ENCODE assay signal across 8 mouse cellular contexts in genomic region chr9:57261913-57262794, GRCm38 (mm10). TPM values are rescaled to one million over a fixed set of nuclear protein-coding genes. Genes with fewer than 3 reads are reported as not detected.
DNase-seq lines count a peak whose midpoint lies in the region; ATAC-seq lines count a peak whose summit lies in the region.

Gene 1700017B05Rik, minus strand, starts transcription at chr9:57262612.

- peak within 1 kb of the TSS; percentile 91 for H3K4me2 ChIP-seq in hindbrain, embryonic 12.5 days (replicated peaks)

- peaks cover 10% of the 10 kb centered on the region; the same call in 1 of the 2 replicates for H3K36me3 ChIP-seq in hindbrain, embryonic 12.5 days

- H3K4me3 ChIP-seq in hindbrain, embryonic 12.5 days: peak within 1 kb of the TSS; percentile 67

- no peaks in the 10 kb centered on the region for H3K9me3 ChIP-seq in hindbrain, embryonic 12.5 days (replicated peaks)

- peaks cover 41% of the 10 kb centered on the region for H3K27me3 ChIP-seq in hindbrain, embryonic 12.5 days

- H3K4me1 ChIP-seq in hindbrain, embryonic 12.5 days: peaks cover 34% of the 10 kb centered on the region

- peak within 1 kb of the TSS; percentile 60; the same call in 1 of the 2 replicates for H3K27ac ChIP-seq in hindbrain, embryonic 12.5 days

- under 1% methylated on average over 78 of the region's 87 CpGs for whole genome bisulfite sequencing in hindbrain, embryonic 12.5 days

- ATAC-seq in frontal cortex, adult (ENCODE audit: low TSS enrichment): peak; percentile 42
- peak; percentile 71 for ATAC-seq in hindbrain, embryonic 12.5 days (ENCODE audit: low FRiP score)

- peak; percentile 74 for DNase-seq in R1 (ENCODE audit: low read depth, low spot score)
- peak; percentile 59 for DNase-seq in cerebellum, adult 9-10 months
- peak; percentile 53 to 62 for DNase-seq in layer of hippocampus, postnatal 25 days (ENCODE audit: extremely low spot score in 1 of 2, low spot score in 1 of 2)
- DNase-seq in lung, postnatal 36 days: peak; percentile 75
- DNase-seq in retina, adult 2 months (ENCODE audit: low read depth, low spot score): peak; percentile 25
- peak; percentile 85 to 87 for DNase-seq in thymus, postnatal 36 days

- H3K9ac ChIP-seq in hindbrain, embryonic 12.5 days: peak within 1 kb of the TSS; percentile 77

RNA-seq across cellular contexts. Expression of gene 1700017B05Rik, which starts in this region (rescaled TPM):
- 8.1 TPM in 2 replicates for polyA plus RNA-seq in hindbrain, embryonic 12.5 days (2016; fragmentation: Nextera tagmentation; extraction: Ambion mirVana)
- total RNA-seq in layer of hippocampus, postnatal 25 days (2021): 10 to 100 TPM; 27.1 to 28.9 TPM

Comparison
In these comparisons a context has a peak if more than half of its experiments do, and no peak if none do; other contexts are left out.
1. Peak in every context shown above with its lines: DNase-seq, ATAC-seq, H3K4me3 ChIP-seq and H3K27ac ChIP-seq.
2. DNase-seq: peak in every context shown above with its lines; median percentile 86 in thymus, postnatal 36 days; 75 in lung, postnatal 36 days; 74 in R1; 59 in cerebellum, adult 9-10 months; 58 in layer of hippocampus, postnatal 25 days; 25 in retina, adult 2 months.